Mouse (Mus musculus) splenic B cell, adult 2 months (primary cell): ENCODE data around the gene B4galt3.

ENCODE experiments used
- DNase-seq: peaks from one replicate; pipeline ENCODE4 v3.0.0-alpha.2; 2011; ENCODE audit warnings: low read depth, low spot score
- H3K27me3 ChIP-seq: 2 replicates; pipeline ENCODE4 v1.6.1; 2012; ENCODE audit warnings: mild to moderate bottlenecking, low read length, moderate library complexity, mixed read lengths; ENCODE audit not compliant: control insufficient read depth, poor library complexity, insufficient read depth, severe bottlenecking
- H3K36me3 ChIP-seq: 2 replicates; pipeline ENCODE4 v1.6.1; 2012; ENCODE audit warnings: mild to moderate bottlenecking, low read length, moderate library complexity, mixed read lengths; ENCODE audit not compliant: control insufficient read depth, poor library complexity, insufficient read depth, severe bottlenecking

Gene B4galt3

GRCm38 (mm10) chr1:171265971-171266744 is 4.0 kb upstream of the B4galt3 start:
- H3K36me3 ChIP-seq = no peaks in the 10 kb centered on the region
- DNase-seq = no peak
- H3K27me3 ChIP-seq = no peaks in the 10 kb centered on the region

DNA sequence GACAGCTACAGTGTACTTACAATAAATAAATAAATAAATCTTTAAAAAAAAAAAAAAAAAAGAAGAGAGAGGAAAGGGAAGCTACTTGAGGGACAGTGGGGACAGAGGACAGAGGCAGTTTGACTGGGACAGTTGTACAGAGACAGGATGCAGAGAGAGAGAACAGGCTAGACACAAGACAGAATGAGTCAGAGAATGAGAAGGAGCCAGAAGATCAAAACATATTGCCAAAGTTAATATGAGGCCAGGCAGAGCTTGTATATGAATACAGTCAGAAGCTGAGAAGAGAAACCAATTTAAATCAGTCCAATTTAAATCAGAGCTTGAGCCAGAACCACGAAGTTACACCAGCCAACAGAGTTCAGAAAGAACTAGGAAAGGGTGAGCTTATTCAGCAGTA is 1.8 kb upstream of the B4galt3 start:
- H3K27me3 ChIP-seq = no peaks in the 10 kb centered on the region
- no peak for DNase-seq
- peaks cover 3% of the 10 kb centered on the region; the same call in 1 of the 2 replicates for H3K36me3 ChIP-seq

- Histone ChIP-seq H3K27me3 (no peaks in the 10 kb centered on the region), H3K36me3 (peaks cover 7% of the 10 kb centered on the region; the same call in 1 of the 2 replicates)
- no peak for DNase-seq
Measured at GRCm38 (mm10) chr1:171270573-171270900, 409 bp downstream of the B4galt3 start.

- no peak for DNase-seq
- H3K36me3 ChIP-seq = peaks cover 10% of the 10 kb centered on the region; the same call in 1 of the 2 replicates
- H3K27me3 ChIP-seq = no peaks in the 10 kb centered on the region
Measured at GRCm38 (mm10) chr1:171271196-171271595, 1.1 kb downstream of the B4galt3 start.

GRCm38 (mm10) chr1:171271622-171272021 is 1.5 kb downstream of the B4galt3 start:
- peak; percentile 24 for DNase-seq
- H3K36me3 ChIP-seq = peaks cover 12% of the 10 kb centered on the region; the same call in 1 of the 2 replicates
- no peaks in the 10 kb centered on the region for H3K27me3 ChIP-seq

GRCm38 (mm10) chr1:171272086-171272485 is 2.0 kb downstream of the B4galt3 start:
- Histone ChIP-seq H3K27me3 (no peaks in the 10 kb centered on the region), H3K36me3 (peaks cover 12% of the 10 kb centered on the region; the same call in 1 of the 2 replicates)
- peak; percentile 44 for DNase-seq

DNA sequence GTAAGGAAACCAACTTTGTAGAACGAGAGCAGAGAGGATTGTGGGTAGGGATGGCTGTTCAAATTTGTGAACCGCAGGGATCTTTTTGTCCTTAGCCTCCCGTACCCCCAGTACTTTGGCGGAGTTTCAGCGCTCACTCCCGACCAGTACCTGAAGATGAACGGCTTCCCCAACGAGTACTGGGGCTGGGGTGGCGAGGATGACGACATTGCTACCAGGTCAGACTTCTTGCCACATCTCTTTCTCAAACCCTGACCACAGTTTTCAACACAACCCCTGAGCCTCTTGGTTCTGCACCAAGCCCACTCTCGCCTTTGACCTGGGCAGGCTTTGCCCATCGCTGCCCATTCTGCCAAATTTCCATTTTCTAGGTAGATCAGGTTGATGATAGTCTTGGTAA is 4.0 kb downstream of the B4galt3 start:
- DNase-seq = no peak
- Histone ChIP-seq H3K36me3 (peaks cover 12% of the 10 kb centered on the region; the same call in 1 of the 2 replicates), H3K27me3 (no peaks in the 10 kb centered on the region)

DNA sequence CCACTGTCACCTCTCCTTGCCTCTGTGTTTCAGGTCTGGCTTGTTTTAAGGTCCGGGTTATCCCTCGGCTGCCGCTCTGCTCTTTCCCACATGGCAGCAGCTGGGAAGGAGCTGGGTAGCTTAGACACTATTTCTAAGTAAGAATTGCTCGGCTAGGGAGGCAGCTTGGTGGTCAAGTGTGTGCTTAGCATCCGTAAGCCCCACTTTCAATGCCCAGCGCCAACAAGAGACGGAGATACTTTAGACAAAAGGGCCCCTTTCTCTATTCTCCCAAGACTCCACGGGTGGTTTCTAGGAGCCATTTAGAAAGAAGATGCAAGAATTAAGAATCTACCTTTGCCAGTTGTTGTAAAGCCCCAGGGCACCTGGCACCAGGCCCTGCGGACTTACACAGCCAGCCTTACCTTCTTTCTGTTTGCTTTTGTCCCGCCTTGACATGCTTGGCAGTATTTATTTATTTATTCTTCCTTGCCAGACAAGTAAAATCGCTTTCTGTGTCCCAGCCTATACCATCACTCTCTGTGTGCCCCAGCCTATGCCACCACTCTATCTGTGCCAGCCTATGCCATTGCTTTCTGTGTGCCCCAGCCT is 5.1 kb downstream of the B4galt3 start:
- Histone ChIP-seq H3K27me3 (no peaks in the 10 kb centered on the region), H3K36me3 (peaks cover 12% of the 10 kb centered on the region; the same call in 1 of the 2 replicates)
- no peak for DNase-seq

DNA sequence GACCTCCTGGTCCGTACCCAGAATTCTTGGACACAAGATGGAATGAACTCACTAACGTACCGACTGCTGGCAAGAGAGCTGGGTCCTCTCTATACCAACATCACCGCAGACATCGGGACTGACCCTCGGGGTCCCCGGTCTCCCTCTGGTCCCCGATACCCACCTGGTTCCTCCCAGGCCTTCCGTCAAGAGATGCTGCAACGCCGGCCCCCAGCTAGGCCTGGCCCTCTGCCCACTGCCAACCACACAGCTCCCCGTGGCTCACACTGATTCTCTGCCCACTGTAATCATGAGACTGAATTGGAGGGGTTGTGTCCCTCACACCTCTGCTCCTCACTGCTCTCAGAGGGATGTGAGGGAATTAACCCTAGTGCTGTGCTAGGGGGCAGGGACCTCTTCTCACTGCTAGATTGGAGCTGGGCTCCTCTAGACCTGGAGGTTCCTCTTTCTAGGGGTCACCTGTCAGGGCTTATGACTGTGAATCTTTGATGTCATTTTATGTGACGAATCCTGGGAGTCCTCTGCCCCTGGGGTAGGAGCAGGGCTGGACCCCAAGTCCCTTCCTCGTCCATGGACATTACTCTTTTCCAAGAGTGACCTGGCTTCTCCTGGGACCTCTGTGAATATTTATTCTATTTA is 6.1 kb downstream of the B4galt3 start:
- H3K27me3 ChIP-seq = no peaks in the 10 kb centered on the region
- peaks cover 12% of the 10 kb centered on the region; the same call in 1 of the 2 replicates for H3K36me3 ChIP-seq
- no peak for DNase-seq

GRCm38 (mm10) chr1:171277736-171278135 is 7.6 kb downstream of the B4galt3 start:
- Histone ChIP-seq H3K27me3 (no peaks in the 10 kb centered on the region), H3K36me3 (peaks cover 12% of the 10 kb centered on the region; the same call in 1 of the 2 replicates)
- DNase-seq = no peak

DNA sequence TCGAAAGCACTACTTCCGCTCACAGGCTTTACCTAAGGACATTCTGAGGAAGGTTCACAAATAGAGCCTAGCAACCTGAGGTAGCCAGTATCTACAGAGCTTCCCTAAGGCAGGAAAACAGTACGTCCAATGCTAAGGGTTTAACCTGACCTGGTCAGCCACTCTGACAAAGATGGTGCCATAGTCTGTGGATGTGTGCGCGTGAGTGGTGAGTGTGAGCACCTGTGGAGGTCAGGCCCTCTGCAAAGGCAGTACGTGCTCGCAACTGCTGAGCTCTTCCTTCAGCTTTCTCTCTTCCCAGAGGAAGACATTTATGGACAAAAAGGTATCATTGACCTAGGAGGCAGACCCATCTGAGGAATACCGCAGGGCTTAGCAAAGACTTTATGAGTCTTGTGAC is 8.3 kb downstream of the B4galt3 start:
- peaks cover 9% of the 10 kb centered on the region; the same call in 1 of the 2 replicates for H3K36me3 ChIP-seq
- DNase-seq = no peak
- H3K27me3 ChIP-seq = no peaks in the 10 kb centered on the region

- Histone ChIP-seq H3K27me3 (no peaks in the 10 kb centered on the region), H3K36me3 (peaks cover 7% of the 10 kb centered on the region)
- no peak for DNase-seq
Measured at GRCm38 (mm10) chr1:171279012-171279705, 9.0 kb downstream of the B4galt3 start.

- H3K27me3 ChIP-seq = no peaks in the 10 kb centered on the region
- DNase-seq = no peak
Measured at GRCm38 (mm10) chr1:171279721-171280120, 9.6 kb downstream of the B4galt3 start.

DNA sequence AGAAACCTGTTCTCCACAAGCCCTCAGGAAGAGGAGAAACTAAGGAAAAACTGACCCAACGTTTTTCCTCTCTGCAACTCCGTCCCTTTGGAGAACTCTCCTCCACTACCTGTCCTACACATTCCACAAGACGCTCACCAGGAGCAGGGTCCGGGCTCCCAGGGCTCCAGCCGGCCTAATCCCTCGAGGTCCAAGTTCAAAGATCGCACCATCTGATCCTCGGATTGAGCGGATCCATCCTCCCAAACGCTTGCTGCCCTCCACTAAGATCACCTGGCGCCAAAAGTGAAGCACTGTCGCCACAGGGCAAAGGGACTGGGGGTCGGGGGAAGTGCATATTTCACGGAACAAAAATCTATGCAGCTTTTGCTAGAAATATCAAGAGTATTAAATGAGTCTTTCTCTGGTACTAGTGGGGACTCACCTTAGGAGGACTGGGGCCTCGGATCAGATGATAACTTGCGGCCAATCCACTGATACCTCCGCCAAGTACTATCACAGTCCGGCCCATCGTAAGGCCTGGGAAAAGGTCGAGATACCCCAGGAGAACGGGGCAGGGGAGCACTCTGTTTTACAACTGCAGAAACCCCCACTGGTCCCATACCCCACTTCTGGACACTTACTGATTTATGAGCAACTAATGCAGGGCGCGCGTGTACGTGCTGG is 10.3 kb downstream of the B4galt3 start:
- H3K36me3 ChIP-seq = peaks cover 7% of the 10 kb centered on the region
- no peak for DNase-seq
- H3K27me3 ChIP-seq = no peaks in the 10 kb centered on the region

More at GRCm38 (mm10) chr1:171279721-171280120, 9.6 kb downstream of the B4galt3 start:
- H3K36me3 ChIP-seq = peaks cover 7% of the 10 kb centered on the region
